Mouse (Mus musculus) hindbrain, embryonic 12.5 days (tissue): ENCODE measurements around the gene Nusap1. TPM values are rescaled to one million over a fixed set of nuclear protein-coding genes. Genes with fewer than 3 reads are reported as not detected.
"Not testable (repeated sequence)": the region's sequence is repeated elsewhere in the genome, so short reads cannot be mapped to it uniquely, and the experiment has no call there.

ENCODE experiments used
- ATAC-seq: fragments of 200-750 bp; cut with Nextera tagmentation; 2 replicates; pipeline ENCODE4 v1.8.0; 2017; ENCODE audit warnings: moderate TSS enrichment; ENCODE audit not compliant: low FRiP score
- H3K27ac ChIP-seq: fragments of 300-500 bp; sonication (generic); 2 replicates; pipeline ENCODE4 v1.5.1; 2016; ENCODE audit warnings: mild to moderate bottlenecking
- H3K27me3 ChIP-seq: fragments of 300-500 bp; sonication (generic); 2 replicates; pipeline ENCODE4 v1.6.1; 2016; ENCODE audit warnings: mild to moderate bottlenecking
- H3K36me3 ChIP-seq: fragments of 300-500 bp; sonication (generic); 2 replicates; pipeline ENCODE4 v1.6.1; 2016; ENCODE audit warnings: mild to moderate bottlenecking
- H3K4me1 ChIP-seq: fragments of 300-500 bp; sonication (generic); 2 replicates; pipeline ENCODE4 v1.6.1; 2016
- H3K4me2 ChIP-seq: fragments of 300-500 bp; sonication (generic); replicated peaks from 2 replicates; pipeline ENCODE4 v1.6.1; 2016; ENCODE audit warnings: mild to moderate bottlenecking
- H3K4me3 ChIP-seq: fragments of 300-500 bp; sonication (generic); 2 replicates; pipeline ENCODE4 v1.5.1; 2016; ENCODE audit warnings: mild to moderate bottlenecking
- H3K9ac ChIP-seq: fragments of 300-500 bp; sonication (generic); 2 replicates; pipeline ENCODE4 v1.6.1; 2016; ENCODE audit warnings: mild to moderate bottlenecking, moderate library complexity
- H3K9me3 ChIP-seq: fragments of 300-500 bp; sonication (generic); replicated peaks from 2 replicates; pipeline ENCODE4 v1.6.1; 2016; ENCODE audit warnings: mild to moderate bottlenecking
- WGBS: fragments of 180-500 bp; shearing (Covaris S2); methylation state at CpG from one replicate; pipeline ENCODE4 v1.1.7; 2016; 5-methylcytosine and 5-hydroxymethylcytosine counted together
- polyA plus RNA-seq: library from polyadenylated mRNA; unstranded; fragments of >200 nt; fragmentation: Nextera tagmentation; extraction: Ambion mirVana; gene quantifications from 2 replicates; pipeline ENCODE4 v1.2.1, GENCODE M21; 2016

Gene Nusap1
- polyA plus RNA-seq, 1 experiment from 2014 or later = 56.4 TPM

DNA sequence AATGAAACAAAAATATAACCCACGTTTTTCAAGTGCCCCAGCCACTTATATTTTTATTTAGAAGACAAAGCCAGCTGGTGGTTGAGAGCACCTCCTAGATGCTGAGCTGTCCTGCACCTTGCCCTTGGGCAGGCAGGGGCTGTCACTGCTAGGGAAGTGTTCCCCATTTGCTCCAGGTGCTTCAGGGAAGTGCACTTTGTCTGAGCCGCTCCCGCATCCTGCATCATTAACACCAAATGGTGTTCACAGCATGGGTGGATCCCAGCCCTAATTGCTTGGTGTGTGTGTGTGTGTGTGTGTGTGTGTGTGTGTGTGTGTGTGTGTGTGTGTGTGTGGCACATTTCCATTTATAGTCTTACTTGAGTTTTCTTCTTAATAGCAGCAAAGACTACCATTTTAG is 16.5 kb upstream of the Nusap1 start:
- peaks cover 52% of the 10 kb centered on the region for H3K36me3 ChIP-seq
- not testable (repeated sequence) for H3K4me1 ChIP-seq, H3K4me3 ChIP-seq, H3K9ac ChIP-seq, H3K27ac ChIP-seq, H3K4me2 ChIP-seq, H3K9me3 ChIP-seq, ATAC-seq, H3K27me3 ChIP-seq
- WGBS = 78% methylated on average over 3 of the region's 3 CpGs

DNA sequence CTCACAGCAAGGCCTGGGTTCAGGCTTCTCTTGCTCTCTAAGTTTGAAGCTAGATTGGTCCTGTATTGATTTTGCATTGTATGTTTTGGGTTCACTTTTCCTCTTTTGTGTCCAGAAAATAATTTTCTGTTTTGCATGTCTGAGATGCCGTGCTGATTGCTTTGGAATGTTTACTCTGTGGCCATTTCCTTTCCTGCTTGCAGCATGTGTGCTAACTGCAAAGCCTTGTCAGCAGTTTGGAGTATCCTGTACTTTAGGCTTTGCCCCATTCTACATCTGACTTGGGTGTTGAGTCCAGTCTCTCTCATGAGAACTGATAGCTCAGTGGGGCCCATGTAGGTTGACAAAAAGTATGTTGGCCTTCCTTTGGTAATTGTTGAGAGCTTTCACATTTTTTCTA is 15.6 kb upstream of the Nusap1 start:
- H3K27ac ChIP-seq = no peak overlapping the region
- H3K4me3 ChIP-seq = no peak overlapping the region
- H3K27me3 ChIP-seq = no peaks in the 10 kb centered on the region
- H3K4me2 ChIP-seq = no peak overlapping the region
- ATAC-seq = no peak
- H3K9me3 ChIP-seq = no peaks in the 10 kb centered on the region
- 68% methylated on average over 1 of the region's 1 CpGs for WGBS
- peaks cover 53% of the 10 kb centered on the region for H3K36me3 ChIP-seq
- H3K9ac ChIP-seq = no peak overlapping the region
- H3K4me1 ChIP-seq = peaks cover 6% of the 10 kb centered on the region; the same call in 1 of the 2 replicates

DNA sequence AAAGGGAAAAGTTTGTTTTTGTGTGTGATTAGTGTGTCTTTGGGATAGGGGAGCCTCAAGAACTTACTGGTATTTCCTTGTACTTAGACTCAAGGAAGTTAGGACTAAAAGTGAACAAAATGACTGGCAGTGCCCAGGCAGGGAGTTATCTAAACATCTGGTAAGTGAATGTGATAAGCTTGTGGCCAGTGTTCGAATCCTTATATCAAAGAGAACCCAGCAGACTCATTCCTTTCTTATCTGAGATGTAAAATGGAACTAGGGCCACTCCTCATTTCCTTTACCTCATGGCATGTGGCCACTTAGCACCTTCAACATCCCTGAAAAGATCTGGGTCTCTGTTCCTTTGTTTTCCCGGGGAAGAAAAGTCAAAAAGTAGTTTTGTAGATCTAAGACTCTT is 14.2 kb upstream of the Nusap1 start:
- H3K4me2 ChIP-seq = no peak overlapping the region
- H3K36me3 ChIP-seq = peaks cover 55% of the 10 kb centered on the region
- H3K9ac ChIP-seq = no peak overlapping the region
- H3K4me1 ChIP-seq = peaks cover 4% of the 10 kb centered on the region; the same call in 1 of the 2 replicates
- no peaks in the 10 kb centered on the region for H3K27me3 ChIP-seq
- H3K9me3 ChIP-seq = no peaks in the 10 kb centered on the region
- ATAC-seq = no peak
- no peak overlapping the region for H3K4me3 ChIP-seq
- WGBS = 80% methylated on average over 2 of the region's 2 CpGs
- no peak overlapping the region for H3K27ac ChIP-seq

DNA sequence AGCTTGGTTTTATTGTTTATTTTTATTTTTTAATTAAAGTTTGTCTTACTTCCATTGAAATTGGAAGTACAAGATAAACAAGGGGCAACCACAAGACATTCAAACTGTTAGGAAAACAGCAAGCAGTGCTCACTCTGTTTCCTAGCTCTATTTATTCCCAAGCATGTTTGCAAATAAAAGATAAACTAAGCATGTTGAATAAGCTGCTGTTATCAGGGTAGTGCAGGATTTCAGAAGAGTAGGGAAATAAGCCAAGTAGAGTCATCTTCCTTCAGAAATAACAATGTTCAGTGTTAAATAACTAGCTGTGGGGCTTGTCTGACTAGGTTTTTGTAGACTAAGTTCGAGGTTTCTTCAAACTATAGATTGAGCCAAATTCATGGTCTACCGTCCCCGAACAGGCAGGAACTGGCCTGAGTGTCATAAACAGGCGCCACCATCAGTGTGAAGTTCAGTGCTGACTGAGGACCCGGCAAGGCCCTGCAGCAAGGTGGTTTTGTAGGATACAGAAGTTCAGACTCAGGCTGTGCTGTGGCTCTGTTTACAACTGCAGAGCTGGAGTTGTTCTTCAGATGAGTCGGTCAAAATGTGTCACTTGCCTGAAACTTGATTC is 12.6 kb upstream of the Nusap1 start:
- H3K4me3 ChIP-seq = no peak overlapping the region
- ATAC-seq = no peak
- H3K36me3 ChIP-seq = peaks cover 52% of the 10 kb centered on the region
- no peak overlapping the region for H3K27ac ChIP-seq
- 91% methylated on average over 6 of the region's 6 CpGs for WGBS
- peaks cover 4% of the 10 kb centered on the region; the same call in 1 of the 2 replicates for H3K4me1 ChIP-seq
- H3K9ac ChIP-seq = no peak overlapping the region
- H3K27me3 ChIP-seq = no peaks in the 10 kb centered on the region
- H3K4me2 ChIP-seq = no peak overlapping the region
- H3K9me3 ChIP-seq = no peaks in the 10 kb centered on the region

DNA sequence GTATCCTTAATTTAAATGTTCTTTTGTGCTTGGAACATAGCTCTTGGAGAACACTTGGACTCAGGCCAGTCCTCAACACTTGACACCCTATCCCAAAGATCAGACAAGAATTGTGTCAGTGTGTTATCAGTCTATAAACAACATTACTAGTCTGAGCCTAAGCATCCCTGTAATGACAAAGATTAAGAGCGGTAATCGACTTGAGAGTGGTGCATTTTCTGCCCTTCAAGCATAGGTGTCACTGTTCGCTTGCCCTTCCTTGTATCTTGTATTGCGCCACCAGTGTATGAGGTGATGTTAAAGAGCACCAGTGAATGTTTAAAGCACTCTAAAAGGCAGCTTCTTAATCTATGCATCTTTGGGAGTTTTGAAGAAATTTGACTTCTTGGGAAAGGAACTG is 11.1 kb upstream of the Nusap1 start:
- Histone ChIP-seq H3K4me3 (no peak overlapping the region), H3K27me3 (no peaks in the 10 kb centered on the region), H3K4me1 (no peaks in the 10 kb centered on the region), H3K4me2 (no peak overlapping the region), H3K9me3 (no peaks in the 10 kb centered on the region), H3K36me3 (peaks cover 42% of the 10 kb centered on the region), H3K9ac (no peak overlapping the region), H3K27ac (no peak overlapping the region)
- ATAC-seq = no peak
- 96% methylated on average over 4 of the region's 4 CpGs for whole genome bisulfite sequencing

DNA sequence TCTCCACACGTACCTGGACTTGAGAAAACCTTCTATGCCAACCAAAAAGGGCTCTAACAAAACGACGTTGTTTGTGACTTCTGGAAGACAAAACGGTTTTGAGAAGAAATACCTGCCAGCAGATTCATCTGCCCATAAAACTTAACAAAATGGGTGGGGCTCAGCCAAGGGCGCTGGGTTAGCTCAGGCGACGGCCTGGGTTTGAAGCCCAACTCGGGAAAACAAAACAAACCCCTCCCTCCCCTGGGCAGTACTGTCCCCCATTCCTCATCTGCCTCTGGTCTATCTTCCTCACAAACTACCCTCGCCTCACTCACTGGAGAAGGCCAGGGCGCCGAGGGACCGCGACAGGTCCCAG is 278 bp upstream of the Nusap1 start:
- Histone ChIP-seq H3K27ac (no peak overlapping the region), H3K9ac (peak overlapping the region; percentile 63), H3K4me2 (peak overlapping the region; percentile 96), H3K27me3 (no peaks in the 10 kb centered on the region), H3K36me3 (no peaks in the 10 kb centered on the region), H3K4me3 (peak overlapping the region; percentile 58), H3K9me3 (no peaks in the 10 kb centered on the region), H3K4me1 (peaks cover 27% of the 10 kb centered on the region)
- no peak; the same call in 1 of the 2 replicates for ATAC-seq
- WGBS = under 1% methylated on average over 13 of the region's 13 CpGs

DNA sequence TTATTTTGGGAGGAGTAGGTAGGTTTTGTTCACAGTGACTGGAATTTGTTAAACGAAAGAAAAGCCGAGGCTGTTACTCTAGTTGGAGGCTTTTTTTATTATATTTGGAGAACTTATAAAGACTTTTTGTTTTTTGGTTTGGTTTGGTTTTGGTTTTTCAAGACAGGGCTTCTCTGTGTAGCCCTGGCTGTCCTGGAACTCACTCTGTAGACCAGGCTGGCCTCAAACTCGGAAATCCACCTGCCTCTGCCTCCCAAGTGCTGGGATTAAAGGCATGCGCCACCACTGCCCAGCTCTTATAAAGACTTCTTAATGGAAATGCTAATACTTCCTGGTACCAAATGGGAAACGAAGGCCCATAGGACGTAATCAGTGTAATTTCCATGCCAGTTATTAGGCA is 904 bp downstream of the Nusap1 start:
- Histone ChIP-seq H3K4me3 (peak overlapping the region; percentile 58), H3K9ac (peak overlapping the region; percentile 61; the same call in 1 of the 2 replicates), H3K4me1 (peaks cover 27% of the 10 kb centered on the region), H3K4me2 (peak overlapping the region; percentile 96)
- not testable (repeated sequence) for H3K36me3 ChIP-seq, H3K9me3 ChIP-seq, H3K27ac ChIP-seq, ATAC-seq, H3K27me3 ChIP-seq
- WGBS = 12% methylated on average over 6 of the region's 6 CpGs

DNA sequence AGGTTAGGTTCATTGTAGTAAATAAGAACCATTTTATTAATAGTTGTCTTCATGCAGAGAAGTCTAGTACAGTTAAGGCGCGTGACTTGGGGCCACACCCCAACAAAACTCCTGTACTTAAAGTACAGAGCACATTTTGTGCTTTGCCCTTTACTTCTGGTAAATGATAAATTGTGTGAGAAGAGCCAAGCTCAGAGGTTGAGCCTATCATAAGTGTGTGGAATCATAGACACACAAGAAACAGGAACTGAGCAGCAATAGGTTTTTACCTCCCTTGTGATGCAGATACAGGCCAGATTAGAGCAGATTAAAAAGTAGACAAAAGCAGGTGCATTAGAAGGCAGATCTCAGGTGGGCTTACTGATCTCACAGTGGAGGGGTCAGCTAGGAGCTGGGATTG is 3.2 kb downstream of the Nusap1 start:
- H3K9ac ChIP-seq = no peak overlapping the region
- H3K4me3 ChIP-seq = no peak overlapping the region
- H3K4me1 ChIP-seq = peaks cover 27% of the 10 kb centered on the region
- no peak for ATAC-seq
- WGBS = 96% methylated on average over 2 of the region's 2 CpGs
- peak overlapping the region; percentile 21 for H3K4me2 ChIP-seq
- H3K36me3 ChIP-seq = peaks cover 3% of the 10 kb centered on the region; the same call in 1 of the 2 replicates
- H3K27me3 ChIP-seq = no peaks in the 10 kb centered on the region
- no peak overlapping the region for H3K27ac ChIP-seq
- H3K9me3 ChIP-seq = no peaks in the 10 kb centered on the region

DNA sequence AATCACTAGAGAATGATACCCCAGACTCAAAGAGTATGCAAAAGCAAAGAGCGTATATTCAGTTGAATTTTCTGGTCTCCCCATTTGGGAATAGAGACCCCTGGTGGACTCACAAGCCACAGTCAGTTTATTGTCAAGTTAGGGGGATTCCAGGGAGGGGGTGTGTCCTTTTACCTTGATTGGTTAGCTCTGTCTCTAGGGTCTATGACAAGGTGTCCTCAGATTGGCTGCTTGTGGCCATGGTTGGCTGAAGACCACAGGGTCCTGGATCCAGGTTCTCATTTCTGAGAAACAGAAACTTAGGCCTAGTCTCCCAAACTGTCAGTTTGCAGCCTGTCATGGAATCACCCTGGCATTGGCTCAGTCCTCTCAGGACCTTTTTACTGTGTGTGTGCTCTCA is 18.7 kb downstream of the Nusap1 start:
- Histone ChIP-seq H3K27me3 (no peaks in the 10 kb centered on the region), H3K9me3 (no peaks in the 10 kb centered on the region), H3K27ac (no peak overlapping the region), H3K4me3 (no peak overlapping the region), H3K36me3 (peaks cover 68% of the 10 kb centered on the region), H3K9ac (no peak overlapping the region), H3K4me2 (no peak overlapping the region), H3K4me1 (no peaks in the 10 kb centered on the region)
- 91% methylated on average over 1 of the region's 1 CpGs for WGBS
- ATAC-seq = no peak

DNA sequence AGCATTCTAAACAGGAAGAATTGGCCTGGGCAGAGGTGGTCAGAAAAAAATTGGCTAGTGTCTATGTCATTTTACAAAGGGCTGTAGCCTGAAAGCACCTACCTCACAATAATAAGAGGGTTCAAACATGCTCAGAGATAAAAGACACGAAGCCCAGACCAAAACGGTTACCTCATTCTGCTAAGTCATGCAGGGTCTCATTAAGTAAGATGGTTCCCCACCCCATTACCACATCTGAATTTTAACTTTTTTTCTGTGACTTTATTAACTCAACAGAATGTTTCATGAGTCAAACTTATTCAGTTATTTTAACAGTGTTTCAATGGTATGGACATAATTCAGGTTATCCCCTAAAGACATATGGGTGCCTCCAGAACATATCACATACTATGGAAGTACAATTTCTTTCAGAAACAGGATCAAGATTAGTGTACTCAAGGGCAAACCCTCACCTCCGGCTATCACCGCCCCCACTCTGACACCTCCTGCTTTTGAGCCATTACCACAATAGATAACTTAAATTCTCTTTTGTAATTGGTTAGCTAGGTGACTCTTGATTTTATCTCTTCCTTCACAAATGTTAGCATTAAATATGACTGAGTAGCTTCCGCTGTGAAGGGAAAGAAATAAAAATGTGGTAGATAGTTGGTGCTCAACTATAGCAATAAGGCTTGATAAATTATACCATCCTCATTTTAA is 23.3 kb downstream of the Nusap1 start:
- no peak for ATAC-seq
- H3K36me3 ChIP-seq = peaks cover 74% of the 10 kb centered on the region
- H3K4me1 ChIP-seq = no peaks in the 10 kb centered on the region

DNA sequence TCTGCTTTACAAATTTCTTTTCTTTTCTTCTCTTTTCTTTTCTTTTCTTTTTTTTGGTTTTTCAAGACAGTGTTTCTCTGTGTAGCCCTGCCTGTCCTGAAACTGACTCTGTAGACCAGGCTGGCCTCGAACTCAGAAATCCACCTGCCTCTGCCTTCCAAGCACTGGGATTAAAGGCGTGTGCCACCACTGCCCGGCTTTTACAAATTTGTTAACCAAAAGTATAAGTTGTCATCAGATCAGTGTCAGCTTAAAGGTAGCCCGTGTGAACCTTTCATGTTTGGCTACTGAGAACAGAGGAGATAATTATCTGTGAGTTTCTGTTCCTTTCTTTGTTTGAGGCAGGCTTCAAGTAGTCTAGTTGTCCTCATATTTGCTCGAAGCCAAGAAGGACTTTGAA is 26.2 kb downstream of the Nusap1 start:
- WGBS = 93% methylated on average over 5 of the region's 5 CpGs
- Histone ChIP-seq H3K9me3 (no peaks in the 10 kb centered on the region), H3K27me3 (no peaks in the 10 kb centered on the region), H3K4me1 (no peaks in the 10 kb centered on the region), H3K4me3 (no peak overlapping the region), H3K36me3 (peaks cover 77% of the 10 kb centered on the region), H3K27ac (no peak overlapping the region), H3K9ac (no peak overlapping the region), H3K4me2 (no peak overlapping the region)
- no peak for ATAC-seq

More for the DNA sequence above, 23.3 kb downstream of the Nusap1 start:
- no peak overlapping the region for H3K4me3 ChIP-seq
- 94% methylated on average over 5 of the region's 5 CpGs for WGBS
- no peak overlapping the region for H3K27ac ChIP-seq
- H3K27me3 ChIP-seq = no peaks in the 10 kb centered on the region
- H3K4me2 ChIP-seq = no peak overlapping the region
- H3K9me3 ChIP-seq = no peaks in the 10 kb centered on the region
- no peak overlapping the region for H3K9ac ChIP-seq

DNA sequence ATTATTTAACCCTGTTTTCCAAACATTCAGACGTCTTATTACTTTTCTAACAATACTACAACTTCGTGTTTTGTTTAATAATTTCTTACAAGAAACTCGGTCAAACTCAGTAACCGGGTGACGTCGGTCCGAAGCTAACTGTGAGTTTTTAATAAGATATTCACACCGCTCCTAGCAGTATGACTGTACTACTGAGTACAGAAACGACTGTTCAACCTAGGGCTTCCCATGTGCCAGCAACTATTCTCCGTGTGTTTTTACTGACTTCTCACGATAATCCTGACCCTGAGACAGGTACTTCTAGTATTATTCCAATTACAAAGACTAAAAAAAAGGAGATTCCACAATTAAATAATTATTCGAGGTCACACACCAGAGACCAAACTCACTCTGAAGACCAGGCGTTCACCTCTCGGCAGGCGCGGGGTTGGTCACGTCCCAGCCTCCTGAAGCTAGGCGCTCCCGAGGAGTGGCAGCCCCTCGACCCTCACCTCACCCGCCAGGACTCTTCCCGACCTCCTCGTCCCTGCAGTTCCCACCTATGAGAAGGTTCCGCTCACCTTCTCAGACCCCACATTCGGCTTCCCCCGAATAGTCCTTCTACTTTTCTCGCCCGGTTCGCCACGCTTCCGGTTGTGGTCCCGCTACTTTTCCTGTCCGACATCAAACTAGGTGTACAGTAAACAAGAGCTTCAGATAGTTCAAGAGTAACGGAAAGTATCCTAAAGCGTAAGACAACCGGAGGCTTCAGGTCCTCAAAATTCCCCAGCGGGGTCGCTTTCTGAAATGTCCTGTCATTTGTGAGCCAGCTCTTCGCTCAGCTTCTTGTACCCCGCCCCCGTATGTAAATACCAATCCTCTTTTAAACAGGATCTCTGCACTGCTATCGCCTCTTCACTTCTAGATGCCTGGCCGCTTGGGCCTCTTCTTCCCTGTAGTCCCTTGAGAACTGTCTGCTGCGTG is 44.4 kb downstream of the Nusap1 start, which contains the start of gene Ndufaf1:
TSS of gene Ndufaf1 (minus strand) at position 608 of the 963 bp plus-strand sequence.
- Histone ChIP-seq H3K9ac (peak within 1 kb of the TSS; percentile 77), H3K9me3 (no peaks in the 10 kb centered on the region), H3K4me3 (peak within 1 kb of the TSS; percentile 67), H3K27me3 (no peaks in the 10 kb centered on the region), H3K27ac (no peak within 1 kb of the TSS), H3K36me3 (peaks cover 21% of the 10 kb centered on the region), H3K4me2 (peak within 1 kb of the TSS; percentile 79), H3K4me1 (peaks cover 10% of the 10 kb centered on the region)
- ATAC-seq = peak; percentile 67
- WGBS = 2% methylated on average over 44 of the region's 44 CpGs
